Mouse (Mus musculus): ENCODE measurements around the gene Cntn5. TPM values are rescaled to one million over a fixed set of nuclear protein-coding genes. Genes with fewer than 3 reads are reported as not detected.

The Cntn5 gene
- total and polyA plus RNA-seq, 3 experiments = not detected

DNA sequence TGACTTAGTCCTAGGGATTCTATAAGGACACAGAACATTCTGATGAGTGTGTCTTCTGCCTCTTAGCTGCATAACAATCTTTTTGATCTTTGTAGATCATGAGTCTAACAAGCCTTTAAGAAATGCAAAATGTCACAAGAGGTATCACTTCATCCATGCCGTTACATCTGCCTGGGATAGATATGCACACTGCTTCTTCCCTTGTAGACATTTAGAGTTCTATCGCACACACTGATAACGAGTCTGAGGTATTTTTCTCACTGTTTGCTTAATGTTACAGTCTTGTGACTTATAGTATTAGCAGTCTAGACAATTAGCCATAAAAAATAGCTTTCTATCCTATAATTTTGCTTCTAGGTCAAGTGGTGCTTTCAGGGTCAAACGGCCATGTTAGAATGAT, 522.9 kb downstream of the Cntn5 start:
- H3K27me3 ChIP-seq (replicated peaks) = no peaks in the 10 kb centered on the region
- TF ChIP-seq TCF12 (IDR thresholded peaks at IDR 0.05; ENCODE audit: low read depth, low read length) (no peak), E2F4 (IDR thresholded peaks at IDR 0.05; ENCODE audit: insufficient replicate concordance, low read depth, low read length) (no peak), UBTF (IDR thresholded peaks at IDR 0.05; ENCODE audit: low read depth, low read length) (no peak), RCOR1 (conservative IDR thresholded peaks at IDR 0.05; ENCODE audit: low read depth, low read length) (no peak), JUND (conservative IDR thresholded peaks at IDR 0.05; ENCODE audit: low read depth, low read length) (no peak), ZKSCAN1 (IDR thresholded peaks at IDR 0.05; ENCODE audit: borderline replicate concordance, low read depth, low read length) (no peak), ZMIZ1 (IDR thresholded peaks at IDR 0.05; ENCODE audit: low read depth, low read length) (no peak)
- H3K27ac ChIP-seq (ENCODE audit: insufficient read depth, low read depth) = no peak overlapping the region
- H3K79me2 ChIP-seq (replicated peaks; ENCODE audit: control insufficient read depth, extremely low read depth, insufficient read depth, poor library complexity, severe bottlenecking) = no peaks in the 10 kb centered on the region
- no peak overlapping the region for H3K4me2 ChIP-seq (ENCODE audit: insufficient read depth, low read depth, poor library complexity, severe bottlenecking)
- no peaks in the 10 kb centered on the region for H3K4me1 ChIP-seq (ENCODE audit: control insufficient read depth in 1 of 2, insufficient read depth in 2 of 2)
- H3K4me3 ChIP-seq (replicated peaks in 1 of 3; ENCODE audit: low read depth in 2 of 3, low read length in 2 of 3, poor library complexity in 1 of 3) = no peak overlapping the region
- H3K9ac ChIP-seq (ENCODE audit: insufficient read depth, low read depth) = no peak overlapping the region
- H3K9me3 ChIP-seq (replicated peaks; ENCODE audit: low read length) = no peaks in the 10 kb centered on the region
- in situ Hi-C loops (cut with MboI; ENCODE audit: low pct_ligation_motif_present, low pct_unique_long_range_greater_than_20kb, low sequenced_read_pairs) = no loop called here
- no peak for DNase-seq (ENCODE audit: extremely low read depth)
- dilution Hi-C loops (cut with MboI; ENCODE audit: extremely low pct_ligation_motif_present, extremely low pct_unique_long_range_greater_than_20kb, low sequenced_read_pairs) = no loop called here
- H3K36me3 ChIP-seq (replicated peaks in 1 of 2; ENCODE audit: control insufficient read depth in 1 of 2, insufficient read depth in 1 of 2, low read length in 1 of 2) = no peaks in the 10 kb centered on the region

DNA sequence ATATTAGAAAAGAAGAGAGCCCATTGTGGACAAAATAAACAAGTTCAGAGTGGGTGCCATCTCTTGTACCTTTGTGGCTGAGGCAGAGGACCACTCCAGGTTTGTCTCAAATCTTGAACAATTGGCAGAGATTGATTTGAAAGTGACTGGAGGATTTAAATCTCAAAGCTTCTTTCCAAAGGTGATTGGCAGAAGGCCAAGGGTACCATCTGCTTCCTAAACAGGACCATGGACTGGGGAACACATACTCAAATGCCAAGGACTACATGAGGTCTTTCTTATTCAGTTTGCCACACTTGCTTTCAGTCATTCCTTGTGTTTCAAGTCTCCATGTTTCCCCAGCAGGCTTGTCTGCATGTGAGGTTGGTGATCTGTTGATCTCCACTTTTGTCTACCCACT, 528.3 kb downstream of the Cntn5 start:
- no peaks in the 10 kb centered on the region for H3K79me2 ChIP-seq (replicated peaks; ENCODE audit: control insufficient read depth, extremely low read depth, insufficient read depth, poor library complexity, severe bottlenecking)
- dilution Hi-C loops (cut with MboI; ENCODE audit: extremely low pct_ligation_motif_present, extremely low pct_unique_long_range_greater_than_20kb, low sequenced_read_pairs) = no loop called here
- no peaks in the 10 kb centered on the region for H3K4me1 ChIP-seq (ENCODE audit: control insufficient read depth in 1 of 2, insufficient read depth in 2 of 2)
- H3K4me3 ChIP-seq (replicated peaks in 1 of 3; ENCODE audit: low read depth in 2 of 3, low read length in 2 of 3, poor library complexity in 1 of 3) = no peak overlapping the region
- TF ChIP-seq ZC3H11A (IDR thresholded peaks at IDR 0.05; ENCODE audit: low read depth, low read length) (no peak), ZNF384 (IDR thresholded peaks at IDR 0.05; ENCODE audit: low read depth, low read length) (no peak), USF1 (IDR thresholded peaks at IDR 0.05; ENCODE audit: low read depth, low read length) (no peak), MXI1 (IDR thresholded peaks at IDR 0.05; ENCODE audit: low read depth, low read length) (no peak), ZKSCAN1 (IDR thresholded peaks at IDR 0.05; ENCODE audit: borderline replicate concordance, low read depth, low read length) (no peak), CTCF (conservative IDR thresholded peaks at IDR 0.05 in 1 of 2, IDR thresholded peaks at IDR 0.05 in 1 of 2; ENCODE audit: low read depth in 2 of 2, low read length in 2 of 2) (no peak), MYC (IDR thresholded peaks at IDR 0.05; ENCODE audit: low read depth, low read length) (no peak), TCF12 (IDR thresholded peaks at IDR 0.05; ENCODE audit: low read depth, low read length) (no peak), PAX5 (IDR thresholded peaks at IDR 0.05; ENCODE audit: low read length) (no peak), HCFC1 (IDR thresholded peaks at IDR 0.05; ENCODE audit: low read depth, low read length) (no peak), RCOR1 (conservative IDR thresholded peaks at IDR 0.05; ENCODE audit: low read depth, low read length) (no peak)
- no peak overlapping the region for H3K4me2 ChIP-seq (ENCODE audit: insufficient read depth, low read depth, poor library complexity, severe bottlenecking)
- H3K9me3 ChIP-seq (replicated peaks; ENCODE audit: low read length) = no peaks in the 10 kb centered on the region
- no peak overlapping the region for H3K27ac ChIP-seq (ENCODE audit: insufficient read depth, low read depth)
- no peak for DNase-seq (ENCODE audit: extremely low read depth)
- H3K9ac ChIP-seq (ENCODE audit: insufficient read depth, low read depth) = no peak overlapping the region
- no peaks in the 10 kb centered on the region for H3K27me3 ChIP-seq (replicated peaks)
- no peaks in the 10 kb centered on the region for H3K36me3 ChIP-seq (replicated peaks in 1 of 2; ENCODE audit: control insufficient read depth in 1 of 2, insufficient read depth in 1 of 2, low read length in 1 of 2)
- in situ Hi-C loops (cut with MboI; ENCODE audit: low pct_ligation_motif_present, low pct_unique_long_range_greater_than_20kb, low sequenced_read_pairs) = no loop called here

Measured in CH12.LX (cell line).